Mouse (Mus musculus): ENCODE measurements around the gene Hoxa6. TPM values are rescaled to one million over a fixed set of nuclear protein-coding genes. Genes with fewer than 3 reads are reported as not detected.

Hoxa6 gene
- polyA plus RNA-seq, 1 experiment from 2014 or later: not detected

GRCm38 (mm10) chr6:52239625-52240388 lies 31.3 kb upstream of the Hoxa6 start:
- no peak for ATAC-seq (ENCODE audit: insufficient number of reproducible peaks, insufficient read depth, low FRiP score, low read depth)
- WGBS: 3% methylated on average over 30 of the region's 30 CpGs
- no peak overlapping the region for H3K9ac ChIP-seq (ENCODE audit: low read length)
- peak overlapping the region; percentile 10 to 15; a peak in 2 of 4 replicates for H3K4me3 ChIP-seq (ENCODE audit: control insufficient read depth in 1 of 2, insufficient read depth in 1 of 2, low read depth in 1 of 2, low read length in 2 of 2)
- no peaks in the 10 kb centered on the region for H3K36me3 ChIP-seq (ENCODE audit: control insufficient read depth, insufficient read depth, low read length)
- H3K4me2 ChIP-seq (ENCODE audit: low read length): peak overlapping the region; percentile 47
- H3K9me3 ChIP-seq (ENCODE audit: control insufficient read depth, low read length): no peaks in the 10 kb centered on the region
- H3K4me1 ChIP-seq (ENCODE audit: control insufficient read depth in 2 of 2, insufficient read depth in 2 of 2, low read length in 2 of 2): peaks cover under 1 to 3% of the 10 kb centered on the region in 2 experiments; a peak in 2 of 4 replicates
- H3K27me3 ChIP-seq (ENCODE audit: control insufficient read depth, insufficient read depth, low read length): peaks cover 99% of the 10 kb centered on the region
- no peak overlapping the region for H3K27ac ChIP-seq (replicated peaks in 1 of 2; ENCODE audit: control insufficient read depth in 1 of 2, insufficient read depth in 1 of 2, low read depth in 2 of 2, low read length in 2 of 2)

- Histone ChIP-seq H3K9me3 (ENCODE audit: control insufficient read depth, low read length) (no peaks in the 10 kb centered on the region), H3K27me3 (ENCODE audit: control insufficient read depth, insufficient read depth, low read length) (peaks cover 100% of the 10 kb centered on the region), H3K4me3 (ENCODE audit: control insufficient read depth in 1 of 2, insufficient read depth in 1 of 2, low read depth in 1 of 2, low read length in 2 of 2) (no peak overlapping the region), H3K4me1 (ENCODE audit: control insufficient read depth in 2 of 2, insufficient read depth in 2 of 2, low read length in 2 of 2) (peaks cover 0 to 3% of the 10 kb centered on the region in 2 experiments; a peak in 2 of 4 replicates), H3K27ac (replicated peaks in 1 of 2; ENCODE audit: control insufficient read depth in 1 of 2, insufficient read depth in 1 of 2, low read depth in 2 of 2, low read length in 2 of 2) (no peak overlapping the region), H3K9ac (ENCODE audit: low read length) (no peak overlapping the region), H3K36me3 (ENCODE audit: control insufficient read depth, insufficient read depth, low read length) (no peaks in the 10 kb centered on the region), H3K4me2 (ENCODE audit: low read length) (no peak overlapping the region)
- no peak for ATAC-seq (ENCODE audit: insufficient number of reproducible peaks, insufficient read depth, low FRiP score, low read depth)
- WGBS: 3% methylated on average over 7 of the region's 7 CpGs
Measured at GRCm38 (mm10) chr6:52238976-52239375, 30.5 kb upstream of the Hoxa6 start.

DNA sequence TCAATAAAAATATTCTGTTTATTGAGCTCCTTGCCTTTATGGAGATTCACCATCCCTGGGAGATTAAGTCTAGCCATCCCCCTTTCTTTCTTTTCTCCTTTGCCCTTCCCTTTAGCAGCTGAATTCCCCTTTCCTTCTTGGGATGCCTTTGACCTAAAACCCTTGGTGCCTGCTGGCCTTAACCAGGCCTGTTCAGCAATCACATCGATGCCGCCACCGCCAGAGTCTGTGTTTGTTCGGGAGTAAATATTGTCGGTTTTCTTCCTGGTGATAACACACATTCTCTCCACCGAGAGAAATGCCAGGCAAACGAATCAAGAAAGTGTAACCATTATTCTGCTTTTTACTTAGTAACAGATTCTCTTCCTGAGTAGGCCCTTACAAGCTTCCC lies 29.6 kb upstream of the Hoxa6 start:
- Histone ChIP-seq H3K36me3 (ENCODE audit: control insufficient read depth, insufficient read depth, low read length) (no peaks in the 10 kb centered on the region), H3K4me3 (ENCODE audit: control insufficient read depth in 1 of 2, insufficient read depth in 1 of 2, low read depth in 1 of 2, low read length in 2 of 2) (no peak overlapping the region), H3K4me1 (ENCODE audit: control insufficient read depth in 2 of 2, insufficient read depth in 2 of 2, low read length in 2 of 2) (peaks cover 0 to 3% of the 10 kb centered on the region in 2 experiments; a peak in 2 of 4 replicates), H3K9me3 (ENCODE audit: control insufficient read depth, low read length) (no peaks in the 10 kb centered on the region), H3K27ac (replicated peaks in 1 of 2; ENCODE audit: control insufficient read depth in 1 of 2, insufficient read depth in 1 of 2, low read depth in 2 of 2, low read length in 2 of 2) (no peak overlapping the region), H3K27me3 (ENCODE audit: control insufficient read depth, insufficient read depth, low read length) (peaks cover 100% of the 10 kb centered on the region), H3K9ac (ENCODE audit: low read length) (no peak overlapping the region), H3K4me2 (ENCODE audit: low read length) (no peak overlapping the region)
- WGBS: 5% methylated on average over 7 of the region's 7 CpGs
- ATAC-seq (ENCODE audit: insufficient number of reproducible peaks, insufficient read depth, low FRiP score, low read depth): no peak

DNA sequence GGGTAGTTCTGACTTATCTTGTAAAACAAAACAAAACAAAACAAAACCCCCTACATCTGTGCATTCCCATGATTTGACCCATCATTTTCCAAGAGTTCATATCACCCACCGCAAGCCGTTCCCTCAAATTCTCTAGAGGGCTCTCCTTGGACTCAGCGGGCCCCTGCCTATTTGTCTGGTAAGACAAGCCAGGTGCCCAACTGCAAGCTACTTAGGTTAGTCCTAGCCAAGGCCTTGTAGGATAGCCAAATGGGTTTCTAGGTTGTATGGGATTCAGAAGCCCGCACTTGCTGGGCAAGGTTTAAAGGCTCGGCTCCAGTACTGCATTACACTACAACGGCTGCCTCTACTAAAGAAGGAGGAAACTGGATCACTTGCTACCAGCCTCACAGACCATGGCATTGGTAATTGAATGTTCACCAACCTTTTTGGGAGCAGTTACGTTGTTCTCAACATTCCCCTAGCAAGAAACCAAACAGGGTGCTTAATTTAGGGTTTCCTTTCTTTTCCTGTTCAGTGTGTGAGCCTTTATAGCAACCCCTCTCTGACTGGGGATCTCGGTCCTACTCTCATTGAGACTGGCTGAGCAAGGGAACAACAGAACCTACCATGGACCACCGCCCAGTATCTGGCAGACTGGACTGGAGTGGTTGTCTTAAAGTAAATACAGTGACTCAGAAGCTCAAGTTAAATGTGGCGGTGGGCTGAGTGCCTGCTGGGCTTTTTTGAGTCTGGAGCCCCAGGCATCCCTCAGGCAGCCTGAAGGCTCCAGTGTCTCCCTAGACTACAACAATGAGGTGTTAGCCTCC lies 29.0 kb upstream of the Hoxa6 start:
- no peak overlapping the region for H3K27ac ChIP-seq (replicated peaks in 1 of 2; ENCODE audit: control insufficient read depth in 1 of 2, insufficient read depth in 1 of 2, low read depth in 2 of 2, low read length in 2 of 2)
- H3K4me2 ChIP-seq (ENCODE audit: low read length): no peak overlapping the region
- H3K4me3 ChIP-seq (ENCODE audit: control insufficient read depth in 1 of 2, insufficient read depth in 1 of 2, low read depth in 1 of 2, low read length in 2 of 2): no peak overlapping the region
- no peak overlapping the region for H3K9ac ChIP-seq (ENCODE audit: low read length)
- no peak for ATAC-seq (ENCODE audit: insufficient number of reproducible peaks, insufficient read depth, low FRiP score, low read depth)
- no peaks in the 10 kb centered on the region for H3K9me3 ChIP-seq (ENCODE audit: control insufficient read depth, low read length)
- no peaks in the 10 kb centered on the region for H3K36me3 ChIP-seq (ENCODE audit: control insufficient read depth, insufficient read depth, low read length)
- H3K4me1 ChIP-seq (ENCODE audit: control insufficient read depth in 2 of 2, insufficient read depth in 2 of 2, low read length in 2 of 2): peaks cover 0 to 3% of the 10 kb centered on the region in 2 experiments; a peak in 2 of 4 replicates
- 12% methylated on average over 10 of the region's 10 CpGs for WGBS
- peaks cover 100% of the 10 kb centered on the region for H3K27me3 ChIP-seq (ENCODE audit: control insufficient read depth, insufficient read depth, low read length)

- Histone ChIP-seq H3K27ac (replicated peaks in 1 of 2; ENCODE audit: control insufficient read depth in 1 of 2, insufficient read depth in 1 of 2, low read depth in 2 of 2, low read length in 2 of 2) (no peak overlapping the region), H3K4me1 (ENCODE audit: control insufficient read depth in 2 of 2, insufficient read depth in 2 of 2, low read length in 2 of 2) (peaks cover 0 to 3% of the 10 kb centered on the region in 2 experiments; a peak in 2 of 4 replicates), H3K4me2 (ENCODE audit: low read length) (no peak overlapping the region), H3K9me3 (ENCODE audit: control insufficient read depth, low read length) (no peaks in the 10 kb centered on the region), H3K36me3 (ENCODE audit: control insufficient read depth, insufficient read depth, low read length) (no peaks in the 10 kb centered on the region), H3K4me3 (ENCODE audit: control insufficient read depth in 1 of 2, insufficient read depth in 1 of 2, low read depth in 1 of 2, low read length in 2 of 2) (no peak overlapping the region), H3K9ac (ENCODE audit: low read length) (no peak overlapping the region), H3K27me3 (ENCODE audit: control insufficient read depth, insufficient read depth, low read length) (peaks cover 100% of the 10 kb centered on the region)
- WGBS: 11% methylated on average over 3 of the region's 3 CpGs
- ATAC-seq (ENCODE audit: insufficient number of reproducible peaks, insufficient read depth, low FRiP score, low read depth): no peak
Measured at GRCm38 (mm10) chr6:52236806-52237205, 28.3 kb upstream of the Hoxa6 start.

DNA sequence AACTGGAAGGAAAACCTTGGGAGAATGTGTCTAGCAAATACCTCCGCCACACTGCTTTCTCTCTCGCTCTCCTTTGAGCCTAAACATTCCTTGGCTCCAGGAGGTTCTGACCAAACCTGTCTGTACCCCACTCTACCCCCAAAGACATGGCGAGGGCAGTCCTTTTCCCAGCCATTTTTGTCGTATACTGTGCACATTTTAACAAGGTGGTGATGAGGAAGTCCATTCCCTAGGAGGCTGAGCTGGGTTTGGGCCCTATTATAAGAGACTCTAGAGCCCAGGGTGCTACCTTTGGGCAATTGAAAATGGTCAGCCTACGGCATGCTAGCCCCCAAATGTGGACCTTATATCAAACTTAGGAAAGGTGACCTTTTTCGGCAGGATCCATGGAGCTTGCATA lies 27.3 kb upstream of the Hoxa6 start:
- Histone ChIP-seq H3K27ac (replicated peaks in 1 of 2; ENCODE audit: control insufficient read depth in 1 of 2, insufficient read depth in 1 of 2, low read depth in 2 of 2, low read length in 2 of 2) (no peak overlapping the region), H3K36me3 (ENCODE audit: control insufficient read depth, insufficient read depth, low read length) (no peaks in the 10 kb centered on the region), H3K4me3 (ENCODE audit: control insufficient read depth in 1 of 2, insufficient read depth in 1 of 2, low read depth in 1 of 2, low read length in 2 of 2) (no peak overlapping the region), H3K9ac (ENCODE audit: low read length) (no peak overlapping the region), H3K4me2 (ENCODE audit: low read length) (no peak overlapping the region), H3K27me3 (ENCODE audit: control insufficient read depth, insufficient read depth, low read length) (peaks cover 99% of the 10 kb centered on the region), H3K9me3 (ENCODE audit: control insufficient read depth, low read length) (no peaks in the 10 kb centered on the region), H3K4me1 (ENCODE audit: control insufficient read depth in 2 of 2, insufficient read depth in 2 of 2, low read length in 2 of 2) (peaks cover 0 to 3% of the 10 kb centered on the region in 2 experiments; a peak in 2 of 4 replicates)
- WGBS: 21% methylated on average over 6 of the region's 6 CpGs
- no peak for ATAC-seq (ENCODE audit: insufficient number of reproducible peaks, insufficient read depth, low FRiP score, low read depth)

- H3K36me3 ChIP-seq (ENCODE audit: control insufficient read depth, insufficient read depth, low read length): no peaks in the 10 kb centered on the region
- no peaks in the 10 kb centered on the region for H3K9me3 ChIP-seq (ENCODE audit: control insufficient read depth, low read length)
- H3K4me2 ChIP-seq (ENCODE audit: low read length): no peak overlapping the region
- no peak overlapping the region for H3K9ac ChIP-seq (ENCODE audit: low read length)
- peaks cover 99% of the 10 kb centered on the region for H3K27me3 ChIP-seq (ENCODE audit: control insufficient read depth, insufficient read depth, low read length)
- WGBS: 28% methylated on average over 9 of the region's 9 CpGs
- no peak for ATAC-seq (ENCODE audit: insufficient number of reproducible peaks, insufficient read depth, low FRiP score, low read depth)
- H3K27ac ChIP-seq (replicated peaks in 1 of 2; ENCODE audit: control insufficient read depth in 1 of 2, insufficient read depth in 1 of 2, low read depth in 2 of 2, low read length in 2 of 2): no peak overlapping the region
- H3K4me1 ChIP-seq (ENCODE audit: control insufficient read depth in 2 of 2, insufficient read depth in 2 of 2, low read length in 2 of 2): peaks cover 0 to 3% of the 10 kb centered on the region in 2 experiments; a peak in 2 of 4 replicates
- H3K4me3 ChIP-seq (ENCODE audit: control insufficient read depth in 1 of 2, insufficient read depth in 1 of 2, low read depth in 1 of 2, low read length in 2 of 2): no peak overlapping the region
Measured at GRCm38 (mm10) chr6:52235267-52235666, 26.7 kb upstream of the Hoxa6 start.
